Mouse (Mus musculus) left cerebral cortex, adult 8-10 months (tissue): ENCODE measurements at regions not wholly inside any gene's neighbourhood (a gene's known extent, or its start where the extent isn't known, plus 50 kb on each side); places are given as distances from the start of the nearest gene placed in this dataset.
A peak's percentile ranks its signal among the peaks of the same experiment; 100 is the strongest.

Source experiments
- DNase-seq, 2 experiments: peaks; one replicate each; pipeline ENCODE4 v3.0.0; 2022; ENCODE audit warnings: low spot score in 2 of 2

DNA sequence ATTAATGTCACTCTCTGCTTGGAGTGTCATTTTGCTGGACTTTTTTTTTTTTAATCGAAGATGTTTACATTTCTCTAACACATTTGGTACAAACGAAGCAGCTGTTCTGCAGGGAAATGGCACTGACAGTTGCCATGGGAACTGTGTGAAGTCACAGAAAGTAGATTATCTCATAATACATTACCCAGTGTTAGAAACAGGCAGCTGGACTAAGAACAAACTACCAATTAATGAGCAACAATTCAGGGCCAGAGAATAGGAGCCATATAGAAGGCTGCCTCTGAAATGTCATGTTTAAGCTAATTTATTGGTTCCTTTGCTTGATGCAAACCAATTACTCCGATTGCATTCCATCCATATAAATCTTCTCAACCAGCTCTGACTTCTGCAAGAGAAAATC is 159.3 kb upstream of the Large1 start:
- DNase-seq = peak in 1 of 2 experiments; percentile 5
